Mouse (Mus musculus) right cerebral cortex, postnatal 10 days (tissue): ENCODE measurements at regions not wholly inside any gene's neighbourhood (a gene's known extent, or its start where the extent isn't known, plus 50 kb on each side); places are given as distances from the start of the nearest gene placed in this dataset.

ENCODE experiments used
- DNase-seq, 2 experiments: peaks; one replicate each; pipeline ENCODE4 v3.0.0; 2021; ENCODE audit warnings: low spot score in 2 of 2

GRCm38 (mm10) chr14:14596057-14596809 is 105.8 kb upstream of the Slc4a7 start:
- no peak for DNase-seq

DNA sequence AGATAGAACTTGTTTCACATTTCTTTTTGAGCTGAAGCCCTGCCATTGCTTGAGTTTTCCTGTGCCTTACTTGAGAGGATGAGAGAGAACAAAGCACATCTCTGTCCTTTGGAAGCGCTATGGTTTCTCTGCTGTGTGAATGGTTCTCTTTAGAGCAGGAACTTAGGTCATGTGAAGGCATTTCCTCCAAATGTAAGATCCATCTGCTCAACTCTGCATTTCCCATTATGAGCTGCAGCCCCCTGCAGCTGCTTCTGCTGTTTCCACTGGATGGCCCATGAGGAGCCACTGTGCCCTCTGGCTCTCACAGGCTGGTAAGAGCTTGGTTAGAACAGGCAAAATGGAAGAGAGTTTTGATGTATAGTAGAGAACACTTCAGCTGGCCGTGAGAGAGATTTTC is 102.5 kb upstream of the Slc4a7 start:
- peak in 1 of 2 experiments; percentile 21 for DNase-seq

DNA sequence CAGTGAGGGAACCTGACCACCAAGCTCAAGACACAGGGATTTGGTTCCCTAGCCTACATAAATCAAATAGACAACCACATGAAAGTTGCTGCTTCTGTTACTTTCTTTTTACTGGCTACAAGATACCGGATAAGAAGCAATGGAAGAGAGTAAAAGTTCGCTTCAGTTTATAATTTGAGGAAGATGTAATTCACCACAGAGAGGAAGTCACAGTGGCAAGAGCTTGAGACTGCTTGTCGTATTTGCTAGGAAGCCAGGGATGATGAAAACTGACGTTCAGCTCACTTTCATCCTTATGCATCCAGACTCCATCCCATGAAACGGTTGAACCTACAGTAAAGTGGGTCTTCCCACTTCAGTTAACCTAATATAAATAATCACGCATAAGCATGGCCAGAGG is 102.1 kb upstream of the Slc4a7 start:
- DNase-seq = no peak

GRCm38 (mm10) chr14:14603439-14603838 is 98.6 kb upstream of the Slc4a7 start:
- no peak for DNase-seq

- DNase-seq = no peak
Observed at GRCm38 (mm10) chr14:14607074-14607473, 95.0 kb upstream of the Slc4a7 start.

GRCm38 (mm10) chr14:14612245-14612644 is 89.8 kb upstream of the Slc4a7 start:
- DNase-seq = no peak

GRCm38 (mm10) chr14:14620316-14620715 is 81.8 kb upstream of the Slc4a7 start:
- DNase-seq = no peak

DNA sequence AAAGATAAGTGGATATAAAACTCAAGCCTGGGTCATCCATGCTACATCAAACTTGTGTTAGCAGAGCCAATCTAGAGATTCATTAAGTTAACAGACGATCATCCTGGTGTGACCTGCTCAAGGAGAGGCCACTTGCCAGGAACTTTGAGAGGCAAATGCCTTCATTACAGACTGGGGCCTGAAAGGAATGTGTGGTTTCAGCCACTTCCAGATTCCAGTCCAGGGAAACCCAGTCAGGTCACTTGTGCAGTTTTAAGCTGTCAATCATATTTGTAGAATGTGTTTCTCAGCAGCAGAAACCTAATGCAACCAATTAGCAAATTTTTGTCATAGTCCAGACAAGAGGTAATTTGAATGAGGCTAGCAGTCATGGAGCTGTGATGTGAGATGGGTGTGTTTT is 73.4 kb upstream of the Slc4a7 start:
- DNase-seq = no peak

GRCm38 (mm10) chr14:14631750-14632149 is 70.3 kb upstream of the Slc4a7 start:
- DNase-seq = no peak

GRCm38 (mm10) chr14:14632471-14632870 is 69.6 kb upstream of the Slc4a7 start:
- peak; percentile 25 to 29 for DNase-seq

GRCm38 (mm10) chr14:14632951-14633931 is 68.8 kb upstream of the Slc4a7 start:
- DNase-seq = peak; percentile 31 to 44

- DNase-seq = no peak
Observed at GRCm38 (mm10) chr14:14634021-14634420, 68.1 kb upstream of the Slc4a7 start.

GRCm38 (mm10) chr14:14639102-14640015 is 62.7 kb upstream of the Slc4a7 start:
- DNase-seq = no peak

DNA sequence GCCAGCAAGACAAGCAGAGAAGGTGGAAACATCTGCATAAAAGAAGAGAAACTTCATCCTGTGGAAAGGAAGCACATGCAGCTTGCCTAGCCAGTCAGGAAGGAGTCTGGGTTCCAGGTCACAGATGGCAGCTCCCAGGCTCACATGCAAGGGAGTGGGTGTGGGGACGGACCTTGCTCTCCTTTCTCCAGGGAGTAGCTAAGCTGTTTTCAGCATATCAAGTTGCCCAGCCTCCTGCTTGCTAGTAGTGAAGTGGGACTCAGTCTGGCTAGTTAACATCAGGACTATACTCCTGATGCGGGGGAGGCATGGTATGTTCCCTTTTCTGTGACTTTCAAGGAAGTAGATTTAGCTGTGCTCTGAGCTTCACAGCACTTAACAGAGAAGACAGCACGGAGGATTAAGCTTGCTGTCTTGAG is 62.0 kb upstream of the Slc4a7 start:
- peak in 1 of 2 experiments; percentile 24 for DNase-seq

DNA sequence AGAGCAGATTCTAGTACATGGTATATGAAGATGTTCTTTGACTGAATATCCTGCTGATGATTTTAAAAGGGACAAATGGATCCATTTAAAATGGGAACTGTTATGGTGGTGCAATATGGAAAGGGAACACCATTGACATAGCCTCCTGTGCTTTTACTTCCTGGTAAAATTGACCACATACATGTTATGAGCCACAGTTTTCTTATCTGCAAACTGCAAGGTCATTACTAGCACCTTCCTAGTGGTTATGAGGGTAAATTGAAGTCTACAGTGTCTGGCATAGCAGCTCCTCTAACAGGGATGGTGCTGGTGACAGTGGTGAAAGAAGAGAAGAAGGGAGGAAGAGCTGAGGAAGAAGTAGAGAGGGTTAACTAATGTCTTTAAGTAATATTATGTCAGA is 61.5 kb upstream of the Slc4a7 start:
- DNase-seq = no peak

GRCm38 (mm10) chr14:14643533-14643932 is 58.5 kb upstream of the Slc4a7 start:
- DNase-seq = no peak

DNA sequence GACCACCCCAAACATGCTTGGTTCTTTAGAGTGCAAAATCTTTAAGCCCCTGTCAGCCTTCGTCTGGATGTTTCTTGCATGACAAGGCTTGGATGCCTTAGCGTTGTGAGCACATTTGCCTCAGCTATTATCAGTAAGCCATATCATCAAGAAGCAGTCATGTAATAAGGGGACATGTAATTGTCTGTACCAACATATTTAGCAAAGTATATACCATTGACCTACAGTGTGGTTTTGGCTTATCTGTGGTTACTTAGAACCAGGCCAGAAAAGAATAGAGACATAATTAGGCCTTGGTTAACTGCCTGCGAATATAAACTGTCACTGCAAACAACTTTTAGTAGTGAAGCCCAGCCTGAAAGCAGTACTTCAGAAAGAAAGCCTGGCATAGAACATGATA is 57.0 kb upstream of the Slc4a7 start:
- DNase-seq = no peak
